Mouse (Mus musculus) skeletal muscle tissue, adult 2 months (tissue): ENCODE data around the gene Arhgef38.
A peak's percentile ranks its signal among the peaks of the same experiment; 100 is the strongest.

Experiments used
- DNase-seq: peaks from one replicate; pipeline ENCODE4 v3.0.0-alpha.2; 2012; ENCODE audit warnings: low read depth, low spot score

The Arhgef38 gene

GRCm38 (mm10) chr3:133092274-133092853 lies 142.4 kb downstream of the Arhgef38 start:
- DNase-seq, result no peak

GRCm38 (mm10) chr3:133091664-133092273 lies 143.0 kb downstream of the Arhgef38 start, which contains the start of the genes Ints12 and Gstcd:
Gene Ints12, plus strand, starts transcription at chr3:133091840.
Gene Gstcd, minus strand, starts transcription at chr3:133092033.
- DNase-seq, result peak; percentile 85

GRCm38 (mm10) chr3:133091121-133091663 lies 143.6 kb downstream of the Arhgef38 start:
- no peak for DNase-seq

- no peak for DNase-seq
Measured at GRCm38 (mm10) chr3:133090247-133091120, 144.3 kb downstream of the Arhgef38 start.

- DNase-seq, result no peak
Measured at GRCm38 (mm10) chr3:133085858-133086257, 148.9 kb downstream of the Arhgef38 start.

GRCm38 (mm10) chr3:133082736-133083135 lies 152.0 kb downstream of the Arhgef38 start:
- DNase-seq, result no peak

GRCm38 (mm10) chr3:133075560-133075959 lies 159.2 kb downstream of the Arhgef38 start:
- DNase-seq, result no peak
